Mouse (Mus musculus) thymus, postnatal 10 days (tissue): ENCODE data around the gene 2310057J18Rik.
A peak's percentile ranks its signal among the peaks of the same experiment; 100 is the strongest.
"Not testable (repeated sequence)": the region's sequence is repeated elsewhere in the genome, so short reads cannot be mapped to it uniquely, and the experiment has no call there.

ENCODE experiments used
- DNase-seq, 2 experiments: peaks; one replicate each; pipeline ENCODE4 v3.0.0; 2021; ENCODE audit warnings: low spot score in 2 of 2

2310057J18Rik gene

GRCm38 (mm10) chr10:28986203-28986602 lies at the start of gene 2310057J18Rik:
Gene 2310057J18Rik (minus strand): TSS chr10:28986303.
- DNase-seq, result no peak

GRCm38 (mm10) chr10:29029960-29030359 lies 43.9 kb upstream of the 2310057J18Rik start:
- DNase-seq, result not testable (repeated sequence)

GRCm38 (mm10) chr10:29019496-29020270 lies 33.6 kb upstream of the 2310057J18Rik start:
- DNase-seq, result no peak

- no peak for DNase-seq
Observed at GRCm38 (mm10) chr10:28997776-28998175, 11.7 kb upstream of the 2310057J18Rik start.

GRCm38 (mm10) chr10:28988990-28989389 lies 2.9 kb upstream of the 2310057J18Rik start:
- no peak for DNase-seq

- no peak for DNase-seq
Observed at GRCm38 (mm10) chr10:28968189-28968588, 17.9 kb downstream of the 2310057J18Rik start.

GRCm38 (mm10) chr10:28955138-28955537 lies 31.0 kb downstream of the 2310057J18Rik start:
- peak; percentile 10 to 67 for DNase-seq

- no peak for DNase-seq
Observed at GRCm38 (mm10) chr10:28954515-28954914, 31.6 kb downstream of the 2310057J18Rik start.
